Mouse (Mus musculus): ENCODE results near the gene Adcy7.

Adcy7 gene

DNA sequence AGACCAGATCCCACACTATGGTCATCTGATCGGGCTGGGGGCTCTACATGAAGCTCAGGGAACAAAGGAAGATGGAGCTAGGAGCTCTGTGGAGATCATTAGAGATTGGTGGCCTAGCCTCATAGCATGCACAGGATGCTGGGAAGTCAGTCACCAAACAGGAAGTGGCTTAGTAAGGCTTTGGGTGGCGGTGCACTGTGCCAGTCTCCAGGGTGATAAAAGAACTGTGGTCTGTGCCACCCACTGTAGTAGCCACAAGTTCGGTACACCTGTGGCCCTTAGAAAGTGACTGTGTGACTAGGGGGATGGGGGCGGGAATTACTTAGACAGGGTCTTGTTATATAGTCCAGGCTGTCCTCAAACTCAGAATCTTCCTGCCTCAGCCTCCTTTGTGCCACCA is 33.6 kb downstream of the Adcy7 start:
- no peak for DNase-seq

DNA sequence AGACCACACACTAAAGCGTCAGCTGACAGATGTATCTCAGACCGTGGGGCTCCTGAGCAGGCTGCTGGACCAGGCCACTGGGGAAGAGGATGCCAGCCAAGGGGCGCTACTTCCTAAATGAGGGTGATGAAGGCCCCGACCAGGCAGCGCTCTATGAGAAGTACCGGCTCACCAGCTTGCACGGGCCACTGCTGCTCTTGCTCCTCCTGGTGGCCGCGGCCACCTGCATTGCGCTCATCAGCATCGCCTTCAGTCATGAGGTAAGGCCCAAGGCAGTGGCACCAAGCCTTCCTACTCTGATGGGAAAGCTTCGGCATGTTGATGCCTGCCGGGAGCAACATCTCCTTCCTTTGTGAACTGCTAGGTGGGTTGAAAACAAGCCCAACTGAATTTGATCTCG is 34.3 kb downstream of the Adcy7 start:
- no peak for DNase-seq

DNA sequence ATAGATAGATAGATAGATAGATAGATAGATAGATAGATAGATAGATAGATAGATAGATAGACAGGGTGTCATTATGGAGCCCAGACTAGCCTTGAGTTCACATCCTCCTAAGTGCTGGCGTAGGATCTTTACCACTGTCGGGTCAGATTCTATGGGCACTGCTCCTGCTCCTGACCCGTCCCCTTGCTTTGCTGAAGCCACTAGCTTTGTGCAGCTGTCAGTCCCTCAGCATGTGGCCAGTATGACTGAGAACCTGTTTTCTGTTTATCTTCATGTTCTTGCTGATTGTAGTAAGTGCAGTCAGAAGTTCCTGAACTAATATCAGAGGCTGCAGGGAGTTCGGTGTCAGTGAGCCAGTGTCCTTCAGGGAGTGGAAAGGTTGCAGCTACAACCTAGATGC is 35.5 kb downstream of the Adcy7 start:
- DNase-seq: no peak

DNA sequence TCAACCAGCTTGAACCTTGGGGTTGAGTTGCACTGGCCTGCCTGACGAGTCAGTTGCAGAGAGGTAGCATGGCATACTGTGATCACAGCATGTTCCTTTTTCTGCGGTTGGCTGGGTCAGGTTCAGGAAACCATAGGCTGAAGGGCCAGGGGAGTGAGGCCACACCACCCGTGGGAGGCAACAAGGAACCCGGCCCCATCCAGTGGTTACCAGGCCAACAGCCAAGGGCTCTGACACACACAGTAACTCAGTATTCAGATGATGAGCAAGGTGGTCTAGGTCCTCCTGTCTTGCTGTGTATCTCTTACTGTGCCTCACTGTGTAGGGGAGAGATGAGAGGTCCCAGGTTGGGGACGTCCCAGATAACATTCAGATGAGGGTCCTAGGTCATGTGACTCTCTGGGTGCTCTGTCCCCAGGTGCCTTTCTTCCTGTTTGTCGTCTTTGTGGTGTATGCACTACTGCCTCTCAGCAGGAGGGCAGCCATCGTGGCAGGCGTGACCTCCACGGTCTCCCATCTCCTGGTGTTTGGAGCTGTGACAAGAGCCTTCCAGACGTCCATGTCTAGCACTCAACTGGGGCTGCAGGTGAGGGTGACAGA is 37.2 kb downstream of the Adcy7 start:
- DNase-seq: no peak

DNA sequence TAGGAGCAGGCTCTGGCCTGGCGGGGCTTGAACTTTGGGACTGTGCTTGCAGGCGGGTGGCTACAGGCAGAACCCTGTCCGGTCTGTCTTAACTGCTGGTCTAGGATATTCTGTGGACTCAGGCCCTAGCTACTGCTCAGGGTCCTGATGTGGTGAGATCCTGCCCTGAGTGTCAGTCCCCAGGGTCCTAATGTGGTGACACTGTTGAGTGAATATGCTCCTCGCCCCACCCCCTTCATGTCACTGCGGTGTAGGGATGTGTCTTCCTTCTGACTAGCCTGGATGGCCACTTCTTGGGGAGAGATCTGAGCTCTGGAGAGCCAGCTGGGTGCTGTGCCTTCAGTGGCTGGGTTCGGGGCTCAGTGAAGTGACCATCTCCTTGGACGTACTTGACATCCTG is 37.7 kb downstream of the Adcy7 start:
- no peak for DNase-seq

DNA sequence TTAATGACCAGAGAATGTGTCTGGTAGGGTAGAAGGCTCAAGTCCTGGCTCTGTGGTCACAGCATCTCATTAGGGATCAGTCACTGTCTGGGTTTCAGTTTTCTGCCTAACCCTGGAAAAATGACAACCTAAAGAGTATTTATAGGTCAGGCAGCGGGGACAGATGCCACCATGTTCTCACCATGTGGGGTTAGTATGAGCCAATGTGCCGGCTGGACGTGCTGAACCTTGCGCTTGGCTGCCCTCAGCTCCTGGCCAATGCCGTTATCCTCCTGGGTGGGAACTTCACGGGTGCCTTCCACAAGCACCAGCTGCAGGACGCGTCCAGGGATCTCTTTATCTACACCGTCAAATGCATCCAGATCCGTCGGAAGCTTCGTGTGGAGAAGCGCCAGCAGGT is 38.1 kb downstream of the Adcy7 start:
- no peak for DNase-seq

DNA sequence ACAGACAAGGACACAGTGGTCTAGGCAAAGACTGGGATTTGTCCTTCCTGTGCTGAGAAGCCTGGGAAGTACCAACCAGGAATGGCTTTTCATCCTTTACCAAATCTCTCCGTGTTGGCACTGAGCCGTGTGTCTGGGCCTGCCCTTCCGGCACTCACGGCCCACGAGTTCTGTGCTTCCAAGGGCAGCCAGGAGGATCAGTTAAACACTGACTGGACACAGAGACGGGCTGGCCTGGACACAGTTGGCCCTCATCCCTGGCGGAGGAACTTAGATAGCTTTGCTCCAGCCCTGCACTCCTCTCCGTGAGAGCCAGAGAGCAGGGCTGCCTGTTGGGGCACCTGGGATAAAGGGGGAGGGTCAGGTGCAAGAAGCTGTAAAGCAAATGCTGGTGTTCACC is 40.8 kb downstream of the Adcy7 start:
- peak; percentile 29 to 36 for DNase-seq

DNA sequence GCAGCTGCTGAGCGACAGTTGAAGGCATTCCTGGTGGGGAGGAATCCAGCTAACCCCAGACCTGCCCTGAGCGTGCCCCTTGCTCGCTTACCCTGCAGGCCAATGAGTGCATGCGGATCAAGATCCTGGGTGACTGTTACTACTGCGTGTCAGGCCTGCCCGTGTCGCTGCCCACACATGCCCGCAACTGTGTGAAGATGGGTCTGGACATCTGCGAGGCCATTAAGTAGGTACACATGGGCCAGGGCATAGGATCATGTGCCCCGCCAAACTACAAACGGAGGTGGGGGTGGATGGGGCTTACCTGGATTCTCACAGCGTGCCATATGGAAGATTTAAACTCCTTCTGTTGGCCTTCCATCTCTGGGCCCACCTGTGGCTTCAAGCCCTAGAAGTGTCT is 41.8 kb downstream of the Adcy7 start:
- peak; percentile 23 for DNase-seq

DNA sequence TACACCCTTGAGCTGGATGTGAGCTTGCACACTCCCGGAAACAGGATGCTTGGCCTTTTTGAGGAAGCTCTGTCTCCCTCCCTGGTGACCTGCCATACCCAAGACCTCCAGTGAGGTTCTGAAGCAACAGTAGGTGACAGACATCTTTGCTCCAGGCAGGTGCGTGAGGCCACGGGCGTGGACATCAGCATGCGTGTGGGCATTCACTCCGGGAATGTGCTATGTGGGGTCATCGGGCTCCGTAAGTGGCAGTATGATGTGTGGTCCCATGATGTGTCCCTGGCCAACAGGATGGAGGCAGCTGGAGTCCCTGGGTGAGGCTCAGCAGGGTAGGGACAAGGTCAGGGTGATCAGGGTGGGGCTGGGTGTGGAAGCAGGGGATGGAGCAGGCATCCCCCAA is 43.1 kb downstream of the Adcy7 start:
- no peak for DNase-seq

DNA sequence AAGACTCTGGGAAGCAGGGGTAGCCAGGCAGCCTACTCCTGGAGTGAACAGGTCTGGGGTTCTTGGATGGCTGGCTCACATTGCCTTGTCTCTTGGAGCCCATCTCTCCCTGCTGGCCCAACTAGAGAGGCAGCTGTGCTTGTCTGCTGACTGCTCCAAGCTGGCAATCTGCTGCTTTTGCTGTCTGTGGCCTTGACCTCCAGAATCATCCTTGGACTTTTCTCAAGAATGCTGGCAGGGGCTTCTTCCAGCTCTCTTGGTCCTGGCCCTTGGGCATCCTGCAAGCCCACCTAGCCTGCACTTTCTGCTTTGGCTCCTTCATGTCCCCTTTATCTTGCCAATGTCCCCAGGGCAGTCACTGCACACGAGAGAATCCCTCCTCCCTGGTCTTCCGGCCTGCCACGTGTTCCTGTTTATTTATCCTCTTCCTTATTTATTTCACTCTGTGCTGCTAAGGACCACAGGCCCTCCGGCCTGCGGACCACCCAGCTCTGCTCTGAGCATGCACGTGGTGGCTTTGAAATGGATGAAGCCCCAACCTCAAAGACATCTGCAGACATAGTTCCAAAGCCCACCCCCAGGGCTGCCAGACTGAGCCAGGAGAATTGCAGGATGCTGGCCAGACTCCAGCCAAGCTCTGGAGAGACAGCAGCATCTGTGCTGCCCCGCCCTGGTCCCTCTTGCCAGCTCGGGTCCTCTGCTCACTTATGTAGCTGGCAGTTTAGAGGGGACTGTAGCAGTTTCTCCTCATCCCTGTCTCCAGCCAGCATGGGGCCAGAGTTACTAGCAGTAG is 44.1 kb downstream of the Adcy7 start:
- no peak for DNase-seq

DNA sequence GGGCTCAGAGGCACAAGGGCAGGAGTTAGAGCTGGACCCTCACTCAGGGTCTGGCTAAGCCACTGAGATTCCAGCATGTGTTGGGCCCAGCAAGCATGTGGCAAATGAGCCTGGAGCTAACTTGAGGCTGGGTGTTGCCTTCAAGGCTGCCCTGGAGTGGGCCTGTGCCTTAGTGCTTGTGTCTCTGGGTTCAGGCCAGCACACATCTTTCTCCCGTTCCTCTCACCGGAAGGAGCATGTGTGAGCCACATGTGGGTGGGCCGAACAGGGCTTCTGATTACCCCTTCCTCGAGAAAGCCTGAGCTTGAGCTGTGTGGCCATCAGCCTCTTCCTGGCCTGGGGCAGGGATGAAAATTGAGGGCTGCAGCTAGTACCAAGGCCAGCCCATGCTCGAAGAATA is 45.1 kb downstream of the Adcy7 start:
- no peak for DNase-seq

DNA sequence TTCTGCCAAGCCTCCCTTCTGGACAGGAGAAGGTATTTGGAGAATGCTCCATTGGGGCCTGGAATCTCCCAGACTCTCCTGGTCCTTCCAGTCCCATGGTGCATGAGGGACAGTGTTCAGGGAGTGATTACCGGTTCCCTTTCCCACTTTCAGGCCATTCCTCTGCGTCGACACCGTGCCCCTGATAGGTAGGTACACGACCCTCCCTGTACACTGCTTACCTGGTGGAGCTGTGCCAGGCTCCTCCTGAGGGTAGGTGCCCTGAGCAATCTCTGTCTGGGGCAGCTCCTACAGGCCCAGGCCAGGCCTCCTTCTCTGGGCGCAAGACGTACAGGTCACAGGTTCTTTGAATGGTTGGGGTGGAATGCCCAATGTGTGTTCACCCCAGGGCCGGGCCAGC is 45.9 kb downstream of the Adcy7 start:
- DNase-seq: no peak

DNA sequence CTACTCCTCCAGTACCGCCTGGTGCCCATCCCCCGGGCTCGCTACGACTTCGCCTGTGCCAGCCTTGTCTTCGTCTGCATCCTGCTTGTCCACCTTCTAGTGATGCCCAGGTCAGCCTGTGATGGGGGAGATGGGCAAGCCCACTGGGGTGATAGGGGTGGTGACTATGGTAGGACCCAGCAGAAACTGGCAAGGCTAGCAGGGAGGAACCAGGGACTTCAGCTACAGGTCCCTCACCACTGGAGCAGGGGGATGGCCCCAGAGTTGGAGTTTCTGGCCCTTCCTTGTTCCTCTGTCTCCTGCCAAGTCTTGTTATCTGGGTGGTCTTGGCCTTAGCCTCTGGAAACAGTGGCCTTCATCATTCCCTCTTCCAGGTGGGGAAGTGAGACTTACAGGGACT is 47.9 kb downstream of the Adcy7 start:
- no peak for DNase-seq

DNA sequence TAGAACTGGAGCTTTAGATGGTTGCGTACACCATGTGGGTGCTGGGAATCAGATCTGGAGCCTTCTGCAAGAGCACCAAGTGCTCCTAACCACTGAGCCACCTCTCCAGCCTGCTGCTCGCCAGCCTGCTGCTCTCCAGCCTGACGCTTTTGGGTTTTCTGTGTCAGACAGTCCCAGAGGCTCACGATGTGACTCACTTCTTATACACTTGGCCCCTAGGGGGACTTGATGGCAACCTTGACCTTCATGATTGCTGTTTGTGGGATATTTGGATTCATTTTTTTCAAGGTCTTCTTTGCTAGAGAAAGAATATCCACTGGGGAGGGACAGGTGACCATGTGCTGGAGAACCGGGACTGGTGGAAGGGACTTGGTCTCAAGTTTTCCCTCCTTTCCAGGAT is 49.2 kb downstream of the Adcy7 start:
- DNase-seq: no peak

DNA sequence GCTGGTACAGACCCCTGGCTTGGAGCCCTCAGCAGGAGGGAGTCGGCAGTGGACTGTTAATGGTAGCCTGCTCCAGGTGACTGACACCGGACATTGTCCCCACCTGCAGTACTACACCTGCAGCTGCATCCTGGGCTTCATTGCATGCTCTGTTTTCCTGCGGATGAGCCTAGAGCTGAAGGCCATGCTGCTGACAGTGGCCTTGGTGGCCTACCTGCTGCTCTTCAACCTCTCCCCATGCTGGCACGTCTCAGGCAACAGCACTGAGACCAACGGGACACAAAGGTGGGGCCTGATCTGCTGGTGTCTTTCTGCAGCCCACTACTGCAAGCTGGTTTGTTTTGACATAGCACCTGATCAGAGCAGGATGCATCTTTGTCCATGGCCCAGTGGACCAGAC is 51.3 kb downstream of the Adcy7 start:
- no peak for DNase-seq

DNA sequence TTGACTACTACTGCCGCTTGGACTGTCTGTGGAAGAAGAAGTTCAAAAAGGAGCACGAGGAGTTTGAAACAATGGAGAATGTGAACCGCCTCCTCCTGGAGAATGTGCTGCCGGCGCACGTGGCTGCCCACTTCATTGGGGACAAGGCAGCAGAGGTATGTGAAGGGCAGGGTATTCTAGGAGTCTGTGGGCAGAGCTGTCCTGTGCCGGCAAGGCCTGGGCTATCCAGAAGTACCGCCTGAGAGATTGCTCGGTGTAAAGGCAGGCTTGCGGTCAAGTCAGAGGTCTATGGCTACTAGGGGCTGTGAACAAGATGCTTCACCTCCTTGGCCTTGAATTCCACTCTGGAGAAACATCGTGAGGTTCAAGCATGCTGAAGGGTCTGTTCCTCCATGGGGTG is 52.6 kb downstream of the Adcy7 start:
- DNase-seq: no peak

DNA sequence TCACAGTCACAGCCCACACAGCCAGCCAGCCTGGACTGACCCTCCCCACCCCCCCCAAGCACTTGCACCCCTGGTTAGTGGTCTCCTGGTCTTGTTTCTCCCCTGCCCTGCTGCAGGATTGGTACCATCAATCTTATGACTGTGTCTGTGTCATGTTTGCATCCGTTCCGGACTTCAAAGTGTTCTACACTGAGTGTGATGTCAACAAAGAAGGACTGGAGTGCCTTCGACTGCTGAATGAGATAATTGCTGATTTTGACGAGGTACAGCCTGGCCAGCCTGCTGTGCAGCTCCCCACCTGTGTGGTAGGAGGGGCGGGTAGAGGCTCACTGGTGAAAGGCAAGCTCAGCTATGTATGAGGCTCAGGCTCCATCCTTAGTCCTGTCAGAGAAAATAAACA is 53.0 kb downstream of the Adcy7 start:
- DNase-seq: no peak

DNA sequence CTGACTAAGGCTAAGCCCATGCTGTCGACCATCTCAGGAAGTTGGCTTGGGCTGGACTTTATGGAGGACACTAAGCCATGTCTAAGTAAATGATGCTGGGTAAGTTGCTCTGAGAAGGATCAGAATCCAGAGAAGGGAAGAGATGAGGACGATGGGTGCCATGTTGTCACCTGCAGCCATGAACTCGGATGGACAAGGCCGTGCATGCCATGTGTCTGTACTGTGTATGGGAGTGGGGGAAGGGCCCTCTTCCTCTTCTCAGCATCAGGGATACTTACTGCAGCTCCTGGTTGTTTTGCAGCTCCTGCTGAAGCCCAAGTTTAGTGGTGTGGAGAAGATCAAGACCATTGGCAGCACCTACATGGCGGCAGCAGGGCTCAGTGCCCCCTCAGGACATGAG is 53.6 kb downstream of the Adcy7 start:
- no peak for DNase-seq

DNA sequence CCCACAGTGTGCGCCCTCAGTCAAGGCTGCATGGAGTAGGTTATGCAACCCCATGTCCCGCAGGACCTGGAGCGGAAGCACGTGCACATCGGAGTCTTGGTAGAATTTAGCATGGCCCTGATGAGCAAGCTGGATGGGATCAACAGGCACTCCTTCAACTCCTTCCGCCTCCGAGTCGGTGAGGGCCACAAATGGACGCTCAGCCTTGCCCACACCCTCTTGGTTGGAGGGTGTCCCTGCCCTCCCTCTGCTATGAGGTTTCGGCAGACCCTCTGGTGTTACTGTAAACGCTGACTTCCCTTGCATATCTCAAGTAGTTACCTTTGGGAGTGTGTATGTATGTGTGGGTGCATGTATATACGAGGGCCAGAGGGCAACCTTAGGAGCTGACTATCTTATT is 54.1 kb downstream of the Adcy7 start:
- no peak for DNase-seq

DNA sequence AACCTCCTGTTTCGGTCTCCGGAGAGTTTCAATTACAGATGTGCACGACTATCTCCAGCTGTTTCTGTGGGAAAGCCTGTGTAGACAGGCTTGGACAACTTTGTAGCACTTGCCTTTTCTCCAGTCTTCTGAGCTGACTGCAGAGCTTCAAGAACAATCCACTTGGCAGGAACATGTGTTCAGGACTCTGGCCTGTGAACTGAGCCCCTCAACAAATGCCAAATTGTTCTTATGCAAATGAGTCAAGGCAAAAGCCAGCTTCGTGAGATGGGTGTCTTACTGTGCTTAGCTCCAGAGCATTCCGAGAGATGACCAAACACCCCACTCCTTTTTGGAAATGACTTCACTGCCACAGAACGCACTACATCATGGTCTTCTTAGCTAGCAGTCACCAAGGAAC is 56.5 kb downstream of the Adcy7 start:
- DNase-seq: no peak

DNA sequence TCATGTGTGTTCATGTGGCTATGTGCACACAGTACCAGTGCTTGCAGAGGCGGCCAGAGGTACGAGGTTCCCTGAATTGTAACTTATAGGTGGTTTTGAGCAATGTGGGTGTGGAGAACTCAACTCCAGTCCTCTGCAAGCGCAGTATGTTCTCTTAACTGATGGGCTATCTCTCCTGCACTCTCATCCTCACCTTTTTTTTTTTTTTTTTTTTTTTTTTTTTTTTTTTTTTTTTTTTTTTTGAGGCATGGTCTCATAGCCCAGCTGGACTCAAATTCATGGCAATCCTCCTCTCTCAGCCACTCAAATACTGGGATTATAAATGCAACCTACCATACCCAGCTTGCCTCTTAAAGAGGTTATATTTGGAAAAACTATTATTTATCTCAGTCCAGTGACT is 58.6 kb downstream of the Adcy7 start:
- DNase-seq: no peak

DNA sequence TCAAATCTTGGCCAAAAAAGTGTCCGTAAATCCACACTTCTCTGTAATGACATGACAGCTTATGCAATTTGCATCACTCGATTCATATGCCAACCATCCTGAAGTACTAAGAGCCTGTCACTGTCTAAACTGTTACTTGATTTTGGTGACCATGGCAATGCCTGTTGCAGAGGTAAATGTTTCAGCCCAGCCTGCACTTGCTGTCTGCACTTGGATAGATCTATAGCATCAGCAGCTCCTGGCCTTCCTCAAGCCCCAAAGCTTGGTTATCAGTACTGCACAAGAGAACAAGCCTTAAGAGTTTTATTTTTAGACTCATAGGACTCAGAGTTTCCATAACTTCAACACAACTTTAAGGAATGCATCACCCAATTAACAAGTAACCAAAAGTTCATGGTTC is 62.2 kb downstream of the Adcy7 start:
- DNase-seq: no peak

DNA sequence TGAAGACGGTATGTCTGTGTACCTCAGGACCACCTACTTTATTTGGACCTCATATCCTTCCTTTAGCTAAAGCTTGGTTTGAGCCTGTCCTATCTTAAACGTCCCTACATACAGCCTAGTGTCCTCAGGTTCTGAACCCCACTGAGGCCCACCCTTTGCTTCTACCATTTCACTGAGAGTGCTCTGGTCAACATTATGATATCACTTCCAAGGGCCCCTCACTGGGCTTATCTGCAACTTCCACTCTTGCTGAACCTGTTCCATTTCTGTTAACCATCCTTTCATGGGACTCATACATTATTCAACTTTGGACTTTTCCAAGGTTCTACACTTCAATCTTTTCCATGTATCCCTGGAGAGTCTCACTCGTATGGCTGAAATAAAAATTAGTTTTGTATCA is 62.8 kb downstream of the Adcy7 start:
- DNase-seq: no peak

DNA sequence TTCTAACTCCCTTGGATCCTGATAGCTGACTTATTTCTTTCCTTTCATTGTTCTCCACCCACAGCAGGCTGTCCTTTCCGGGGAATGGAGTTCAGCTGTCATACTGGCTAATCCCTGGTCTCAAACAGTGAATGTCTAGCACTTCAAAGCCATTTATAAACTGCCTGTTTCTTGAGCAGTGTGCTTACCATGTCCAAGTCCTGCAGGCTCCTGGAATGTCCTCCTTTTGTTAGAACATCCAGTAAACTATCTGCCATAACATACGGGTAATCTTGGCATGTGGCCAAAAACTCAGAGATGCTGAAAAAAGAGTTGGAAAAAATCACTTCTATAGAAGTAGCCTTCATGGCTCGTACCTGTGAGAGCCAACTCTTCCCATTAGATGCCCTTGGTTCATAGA is 67.0 kb downstream of the Adcy7 start:
- peak in 1 of 2 experiments; percentile 44 for DNase-seq
